Mouse (Mus musculus): ENCODE data around the gene Ugt1a8.
"Not testable (repeated sequence)": the region's sequence is repeated elsewhere in the genome, so short reads cannot be mapped to it uniquely, and the experiment has no call there.

Gene Ugt1a8

DNA sequence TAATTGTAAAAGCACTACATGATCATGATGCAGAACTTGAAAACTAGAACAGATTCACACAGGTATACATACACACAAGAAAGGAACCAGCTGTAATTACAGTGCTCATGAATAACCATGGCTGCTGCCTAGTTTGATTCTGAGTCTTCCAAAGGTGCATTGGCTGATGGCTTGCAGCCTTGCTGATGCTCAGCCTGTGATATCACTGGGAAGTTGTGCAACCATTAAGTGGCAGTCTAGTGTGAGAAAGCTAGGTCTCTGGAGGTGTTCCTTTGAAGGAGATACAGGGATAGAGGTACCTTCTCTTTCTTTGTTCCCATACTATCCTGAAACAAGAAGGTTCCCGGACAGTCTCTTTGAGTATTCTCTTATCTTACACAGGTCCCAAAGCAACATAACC is 131.4 kb downstream of the Ugt1a8 start:
- in situ Hi-C loops (cut with MboI, MseI), result no loop called here

DNA sequence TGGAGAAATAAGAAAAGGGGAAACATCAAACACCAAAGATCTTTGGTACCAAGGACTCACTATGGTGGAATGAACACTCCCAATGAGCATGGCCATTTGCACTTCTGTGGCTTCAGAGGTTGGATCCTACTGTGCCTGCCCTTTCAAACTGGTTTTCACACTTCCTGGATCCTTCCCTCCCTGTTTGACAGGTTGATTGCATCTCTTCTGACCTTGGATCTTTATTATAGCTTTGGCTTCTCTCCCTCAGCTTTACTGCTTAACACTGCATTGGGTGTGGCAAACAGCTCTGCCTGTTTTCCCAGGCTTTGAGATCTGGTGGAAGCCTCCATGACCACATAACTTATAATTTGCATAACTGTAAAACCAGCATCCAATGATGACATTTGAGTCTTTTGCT is 132.7 kb downstream of the Ugt1a8 start:
- in situ Hi-C loops (cut with MboI, MseI), result no loop called here

DNA sequence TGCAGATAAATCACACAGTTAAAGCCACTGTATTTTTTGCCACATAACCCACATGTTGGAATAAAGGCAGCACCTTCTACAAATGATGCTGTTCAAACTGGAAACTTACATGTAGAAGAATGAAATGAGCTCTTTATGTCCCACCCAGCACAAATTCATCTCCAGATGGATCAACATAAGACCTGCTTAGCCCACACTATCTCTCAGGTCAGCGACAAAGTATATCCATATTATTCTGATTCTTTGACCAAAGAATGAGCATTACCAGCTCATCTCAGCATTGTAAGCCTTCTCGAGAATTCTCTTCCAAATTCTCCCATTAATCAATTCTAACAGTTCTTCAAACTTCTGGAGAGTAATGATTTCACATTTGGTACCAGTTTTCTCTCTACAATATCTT is 134.6 kb downstream of the Ugt1a8 start:
- in situ Hi-C loops (cut with MboI, MseI), result no loop called here

- in situ Hi-C loops (cut with MboI, MseI), result not testable (repeated sequence)
Observed at GRCm38 (mm10) chr1:88223011-88223515, 135.4 kb downstream of the Ugt1a8 start.

DNA sequence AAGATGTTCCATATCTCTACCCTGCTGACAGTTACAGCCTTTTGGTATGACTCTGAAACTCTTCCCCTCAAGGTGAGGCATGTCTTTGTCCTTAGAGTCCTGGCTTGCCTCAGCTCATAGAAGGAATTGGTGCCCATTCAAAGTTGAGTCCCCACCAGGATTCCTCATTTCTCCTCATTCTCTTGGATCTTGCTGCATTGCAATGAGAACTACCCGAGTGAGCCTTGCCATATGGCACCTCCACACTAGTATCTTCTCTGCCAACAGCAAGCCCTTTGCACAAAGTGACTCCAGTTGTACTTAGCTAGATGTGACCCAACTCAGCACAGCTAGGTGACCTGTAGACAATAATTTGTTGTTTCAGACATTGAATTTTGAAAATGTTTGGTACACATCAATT is 136.0 kb downstream of the Ugt1a8 start:
- in situ Hi-C loops (cut with MboI, MseI), result no loop called here

DNA sequence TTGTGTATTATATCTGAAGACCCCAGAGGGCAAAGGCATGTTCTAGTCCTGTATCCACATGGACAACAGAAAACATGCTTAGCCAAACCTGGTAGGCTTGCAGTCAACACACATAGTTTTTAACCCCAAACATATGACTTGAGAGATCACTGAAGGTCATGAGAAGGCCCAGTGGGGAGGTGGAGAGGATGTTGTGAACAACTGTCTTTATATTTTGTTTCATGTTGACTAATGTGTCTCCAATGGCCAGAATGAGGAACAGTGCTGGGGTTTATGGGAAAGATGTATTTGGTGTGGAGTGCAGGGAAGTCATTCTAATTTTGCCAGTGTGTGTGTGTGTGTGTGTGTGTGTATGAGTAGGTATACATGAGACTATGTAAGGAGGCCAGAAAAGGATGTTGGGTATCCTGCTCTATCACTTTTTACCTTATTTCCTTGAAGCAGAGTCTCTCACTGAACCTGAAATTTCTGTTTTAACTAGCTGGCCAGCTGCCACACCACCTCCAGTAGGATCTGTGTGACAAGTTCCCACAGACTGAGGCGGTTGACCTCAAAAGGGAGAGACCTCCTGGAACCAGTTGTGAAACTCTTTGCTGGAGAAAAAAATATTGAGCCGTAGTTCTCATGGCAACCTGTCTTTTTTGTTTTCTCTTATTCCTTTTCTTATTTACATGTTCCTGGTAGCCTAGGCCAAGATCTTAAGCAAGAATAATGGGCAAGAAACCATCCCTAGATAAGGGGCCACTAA is 136.6 kb downstream of the Ugt1a8 start:
- in situ Hi-C loops (cut with MboI, MseI), result no loop called here

GRCm38 (mm10) chr1:88225301-88225700 is 137.7 kb downstream of the Ugt1a8 start:
- in situ Hi-C loops (cut with MboI, MseI), result not testable (repeated sequence)

DNA sequence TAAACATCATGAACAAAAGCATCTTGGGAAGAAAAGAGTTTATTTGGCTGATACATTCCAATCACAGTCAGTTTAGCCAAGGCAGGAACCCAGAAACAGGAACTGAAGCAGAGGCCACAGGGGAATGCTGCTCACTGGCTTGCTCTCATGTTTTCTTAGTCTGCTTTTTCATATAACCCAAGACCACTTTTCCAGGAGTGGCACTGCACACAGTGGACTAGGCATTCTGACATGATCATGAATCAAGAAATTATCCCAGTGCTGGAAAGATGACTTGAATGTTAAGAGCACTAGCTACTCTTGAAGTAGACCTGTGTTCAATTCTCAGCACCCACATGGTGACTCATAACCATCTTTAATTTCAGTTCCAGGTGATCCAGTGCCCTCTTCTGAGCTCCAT is 138.1 kb downstream of the Ugt1a8 start:
- in situ Hi-C loops (cut with MboI, MseI), result no loop called here

GRCm38 (mm10) chr1:88226670-88227379 is 139.2 kb downstream of the Ugt1a8 start, which contains the start of gene Mroh2a:
Mroh2a (plus strand) TSS chr1:88226986.
- in situ Hi-C loops (cut with MboI, MseI), result no loop called here

DNA sequence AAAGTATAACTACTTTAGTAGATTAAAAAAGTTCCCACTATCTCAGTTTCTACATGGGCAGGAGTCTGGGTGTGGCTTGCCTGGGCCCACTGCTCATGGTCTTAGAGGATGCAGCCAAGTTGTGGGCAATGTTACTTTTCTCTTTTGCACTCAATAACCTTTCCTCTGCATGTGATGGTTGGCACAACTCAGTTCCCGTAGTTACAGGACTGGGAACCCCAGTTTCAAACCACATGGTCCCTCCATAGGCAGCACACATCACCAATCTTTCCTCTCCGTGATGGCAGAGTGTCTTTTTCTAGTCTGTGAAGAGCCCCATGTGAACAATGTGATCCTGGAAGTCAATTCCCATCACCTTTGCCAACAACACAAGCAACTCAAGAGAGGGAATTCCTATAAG is 139.9 kb downstream of the Ugt1a8 start:
- in situ Hi-C loops (cut with MboI, MseI), result no loop called here

DNA sequence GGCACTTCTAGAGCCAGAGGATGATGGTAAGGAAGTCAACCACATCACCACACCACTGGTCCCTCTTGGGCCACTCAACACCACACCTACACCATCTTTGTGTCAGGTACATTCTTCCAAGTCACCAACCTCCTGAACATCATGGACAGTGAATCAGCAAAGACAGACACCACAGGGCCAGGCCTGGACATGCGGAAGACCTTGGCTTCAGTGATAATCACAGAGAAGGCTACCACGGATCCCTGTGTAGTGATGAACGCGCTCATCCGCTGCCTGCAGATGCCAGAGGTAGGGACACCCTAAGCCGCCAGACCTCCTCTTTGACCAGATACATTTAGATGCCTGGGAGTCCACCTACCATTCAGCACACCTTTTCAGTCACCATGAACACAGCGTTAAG is 140.5 kb downstream of the Ugt1a8 start:
- in situ Hi-C loops (cut with MboI, MseI), result no loop called here

DNA sequence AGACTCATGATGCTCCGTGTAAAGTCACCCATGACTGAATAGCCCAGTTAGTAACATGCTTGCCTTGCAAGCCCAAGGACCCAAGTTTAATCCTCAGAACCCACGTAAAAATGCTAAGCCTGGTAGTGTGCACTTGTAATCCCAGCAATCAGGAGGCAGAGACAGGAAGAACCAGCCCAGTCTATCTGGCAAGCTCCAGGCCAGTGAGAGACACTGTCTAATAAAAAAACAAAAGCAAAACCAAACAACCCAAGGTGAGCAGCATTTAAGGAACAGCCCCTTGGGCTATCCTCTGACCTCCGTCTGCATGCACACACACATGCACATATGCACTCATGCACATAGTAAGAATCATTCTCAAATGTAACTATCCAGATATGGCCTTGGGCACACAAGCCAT is 142.0 kb downstream of the Ugt1a8 start:
- in situ Hi-C loops (cut with MboI, MseI), result no loop called here

DNA sequence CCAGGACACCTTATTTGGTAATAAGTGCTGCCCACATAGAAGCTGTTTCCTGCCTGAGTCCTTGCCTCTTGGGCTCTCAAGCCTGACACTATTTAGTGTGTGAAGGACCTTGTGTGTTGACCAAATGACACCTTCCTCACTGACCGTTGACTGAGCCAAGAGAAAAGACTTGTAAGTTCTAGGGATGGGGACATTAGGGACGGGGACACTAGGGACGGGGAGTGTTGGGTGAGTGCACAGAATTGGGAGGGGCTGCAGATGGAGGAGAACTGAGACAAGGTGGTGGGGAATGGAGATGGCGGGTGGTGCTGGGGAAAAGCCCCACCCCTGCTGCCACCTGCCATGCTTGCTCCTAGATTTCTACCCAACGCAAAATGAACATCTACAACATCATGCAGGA is 142.4 kb downstream of the Ugt1a8 start:
- in situ Hi-C loops (cut with MboI, MseI), result no loop called here

GRCm38 (mm10) chr1:88230421-88230820 is 142.8 kb downstream of the Ugt1a8 start:
- in situ Hi-C loops (cut with MboI, MseI), result no loop called here

DNA sequence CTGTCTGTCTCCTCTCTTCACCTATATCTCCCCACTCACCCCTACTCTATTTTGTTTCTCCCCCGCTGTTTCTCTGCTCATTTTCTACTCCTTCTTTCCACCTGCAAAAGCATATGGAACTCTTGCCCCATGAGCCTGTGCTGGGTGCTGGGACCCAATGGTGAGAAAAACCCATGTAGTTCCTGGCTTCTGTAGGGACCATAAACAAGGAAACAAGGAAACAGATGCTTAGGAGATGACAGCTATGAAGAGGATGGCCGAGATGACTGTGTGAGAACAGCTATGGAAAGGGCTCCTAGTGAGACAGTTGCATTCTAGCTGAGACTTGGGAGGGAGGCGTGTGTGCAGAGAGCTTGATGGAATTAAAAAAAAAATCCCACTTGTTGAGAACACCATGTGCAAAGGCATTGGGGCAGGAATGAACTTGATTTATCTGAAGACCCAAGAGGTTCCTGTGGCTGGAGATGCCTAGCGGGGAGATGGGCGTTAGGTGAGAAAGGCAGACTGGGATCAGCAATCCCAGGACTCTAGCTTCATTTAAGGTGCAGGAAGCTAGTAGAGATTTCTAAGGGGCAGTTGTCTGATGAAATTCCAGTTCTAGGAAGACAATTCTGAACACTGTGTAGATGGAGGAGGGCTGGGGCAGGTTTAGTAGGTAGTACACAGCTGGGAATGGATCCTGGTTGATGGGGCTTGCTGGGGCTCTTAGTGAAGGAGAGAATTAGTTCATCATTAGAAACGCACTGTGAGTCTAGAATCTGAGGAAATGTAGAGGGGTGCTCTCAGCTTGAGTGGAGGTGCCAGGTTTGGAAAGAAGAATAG is 143.6 kb downstream of the Ugt1a8 start:
- in situ Hi-C loops (cut with MboI, MseI), result no loop called here

- in situ Hi-C loops (cut with MboI, MseI), result no loop called here
Observed at GRCm38 (mm10) chr1:88231803-88232499, 144.3 kb downstream of the Ugt1a8 start.

- in situ Hi-C loops (cut with MboI, MseI), result no loop called here
Observed at GRCm38 (mm10) chr1:88232664-88233380, 145.2 kb downstream of the Ugt1a8 start.

DNA sequence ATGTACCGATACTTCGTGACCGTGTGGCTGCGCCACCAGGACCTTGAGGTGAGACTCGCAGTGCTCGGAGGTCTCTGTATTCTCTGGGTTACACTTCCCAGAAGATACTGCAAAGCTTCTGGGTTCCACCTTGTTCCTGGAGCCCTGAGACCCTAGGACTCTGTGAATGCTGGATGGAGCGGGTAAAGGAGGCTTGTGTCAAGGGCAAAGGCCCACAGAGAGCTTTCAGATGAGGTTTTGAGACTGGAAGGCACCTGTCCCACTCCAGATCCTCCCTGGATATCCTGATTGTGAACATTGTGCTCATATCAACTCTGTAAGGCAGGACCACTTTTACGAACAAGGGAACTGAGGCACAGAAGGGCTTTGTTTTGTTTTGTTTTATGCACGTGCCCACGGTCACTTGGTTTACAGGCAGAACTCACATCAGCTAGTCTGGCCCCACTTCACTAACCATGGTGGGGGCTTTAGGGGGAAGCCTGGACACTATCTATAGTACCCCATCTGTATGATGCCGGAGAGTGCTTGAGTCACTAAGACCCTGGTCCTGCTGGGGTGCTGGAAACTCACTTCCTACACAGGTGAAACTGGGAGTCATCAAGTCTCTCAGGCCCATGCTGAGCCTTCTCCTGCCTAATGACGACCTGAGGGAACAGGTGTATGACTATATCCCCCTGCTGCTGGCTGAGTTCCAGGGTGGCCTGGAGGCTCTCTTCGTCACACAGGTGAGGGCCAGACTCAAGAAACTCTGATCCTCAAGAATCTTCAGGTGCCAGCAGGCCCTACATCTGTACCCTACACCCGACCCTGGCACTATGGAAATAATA is 146.0 kb downstream of the Ugt1a8 start:
- in situ Hi-C loops (cut with MboI, MseI), result no loop called here

DNA sequence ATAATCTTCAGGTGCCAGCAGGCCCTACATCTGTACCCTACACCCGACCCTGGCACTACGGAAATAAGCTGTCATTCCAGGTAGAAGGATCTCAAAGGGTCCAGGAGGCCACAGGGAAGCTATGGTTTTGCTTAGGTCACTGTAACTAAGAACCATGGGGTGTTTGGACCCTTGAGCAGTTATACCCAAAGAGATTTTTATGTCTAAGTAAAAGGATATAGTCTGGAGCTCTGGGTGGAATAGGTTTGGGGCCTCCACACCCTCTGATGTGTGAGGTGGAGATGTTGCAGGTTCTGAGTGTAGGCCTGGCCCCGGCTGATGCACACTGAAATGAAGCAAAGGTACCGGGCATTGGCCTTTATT is 146.6 kb downstream of the Ugt1a8 start:
- in situ Hi-C loops (cut with MboI, MseI), result no loop called here

- in situ Hi-C loops (cut with MboI, MseI), result no loop called here
Observed at GRCm38 (mm10) chr1:88234646-88235045, 147.0 kb downstream of the Ugt1a8 start.
